Mouse (Mus musculus) ES-Bruce4 (cell line): ENCODE results near the gene Slc25a17. TPM values are rescaled to one million over a fixed set of nuclear protein-coding genes. Genes with fewer than 3 reads are reported as not detected.

Source experiments
- H3K27ac ChIP-seq: 2 replicates; pipeline ENCODE4 v1.5.1; 2012; ENCODE audit warnings: low read length, inconsistent platforms; ENCODE audit not compliant: insufficient read depth
- H3K27me3 ChIP-seq: 2 replicates; pipeline ENCODE4 v1.6.1; 2012; ENCODE audit warnings: mild to moderate bottlenecking, low read length, inconsistent platforms; ENCODE audit not compliant: control insufficient read depth, poor library complexity, insufficient read depth, severe bottlenecking
- H3K36me3 ChIP-seq: 2 replicates; pipeline ENCODE4 v1.6.1; 2012; ENCODE audit warnings: inconsistent platforms, mild to moderate bottlenecking, low read length, moderate library complexity; ENCODE audit not compliant: control insufficient read depth, poor library complexity, insufficient read depth, severe bottlenecking
- H3K4me1 ChIP-seq: one replicate; pipeline ENCODE4 v1.8.1; 2011; ENCODE audit warnings: low read length; ENCODE audit not compliant: control insufficient read depth, insufficient read depth
- H3K4me3 ChIP-seq: 2 replicates; pipeline ENCODE4 v1.5.1; 2011; ENCODE audit warnings: low read depth, mild to moderate bottlenecking, low read length
- H3K9ac ChIP-seq: 2 replicates; pipeline ENCODE4 v1.6.1; 2012; ENCODE audit warnings: low read depth, mild to moderate bottlenecking, inconsistent platforms; ENCODE audit not compliant: poor library complexity, severe bottlenecking
- H3K9me3 ChIP-seq: replicated peaks from 2 replicates; pipeline ENCODE4 v1.6.1; 2012; ENCODE audit warnings: mild to moderate bottlenecking, low read length, inconsistent platforms; ENCODE audit not compliant: control insufficient read depth, poor library complexity, insufficient read depth, severe bottlenecking
- CTCF ChIP-seq: IDR thresholded peaks from one replicate; pipeline ENCODE4 v1.8.1; 2011; ENCODE audit warnings: low read depth, low read length
- EP300 ChIP-seq: IDR thresholded peaks from 2 replicates; pipeline ENCODE4 v1.6.1; 2011; ENCODE audit warnings: low read depth, low read length; ENCODE audit not compliant: insufficient read depth
- POLR2A ChIP-seq: IDR thresholded peaks from one replicate; pipeline ENCODE4 v1.8.1; 2011; ENCODE audit warnings: low read length; ENCODE audit not compliant: insufficient read depth
- polyA plus RNA-seq: library from polyadenylated mRNA; stranded (reverse); fragments of >200 nt; gene quantifications from 2 replicates; pipeline ENCODE4 v1.2.4, GENCODE M21; 2011; ENCODE audit warnings: low read depth; ENCODE audit not compliant: missing spikeins, insufficient read depth, insufficient read length

The Slc25a17 gene
- polyA plus RNA-seq, 1 experiment: 81.8 TPM

GRCm38 (mm10) chr15:81368601-81369000, 8.0 kb upstream of the Slc25a17 start:
- Histone ChIP-seq H3K36me3 (peaks cover 85% of the 10 kb centered on the region), H3K27ac (no peak overlapping the region), H3K27me3 (no peaks in the 10 kb centered on the region), H3K9ac (no peak overlapping the region), H3K9me3 (no peaks in the 10 kb centered on the region), H3K4me3 (no peak overlapping the region), H3K4me1 (no peaks in the 10 kb centered on the region)
- TF ChIP-seq EP300: no peak
- no peak for TF ChIP-seq POLR2A
- no peak for TF ChIP-seq CTCF

GRCm38 (mm10) chr15:81366241-81366640, 5.6 kb upstream of the Slc25a17 start:
- peaks cover 74% of the 10 kb centered on the region for H3K36me3 ChIP-seq
- no peaks in the 10 kb centered on the region for H3K4me1 ChIP-seq

GRCm38 (mm10) chr15:81365246-81365645, 4.6 kb upstream of the Slc25a17 start:
- Histone ChIP-seq H3K9me3 (no peaks in the 10 kb centered on the region), H3K9ac (no peak overlapping the region), H3K36me3 (peaks cover 67% of the 10 kb centered on the region), H3K4me3 (no peak overlapping the region), H3K27me3 (no peaks in the 10 kb centered on the region), H3K27ac (no peak overlapping the region), H3K4me1 (no peaks in the 10 kb centered on the region)
- TF ChIP-seq CTCF (no peak), POLR2A (no peak), EP300 (no peak)

More at GRCm38 (mm10) chr15:81366241-81366640, 5.6 kb upstream of the Slc25a17 start:
- H3K9ac ChIP-seq: no peak overlapping the region
- TF ChIP-seq POLR2A (no peak), CTCF (no peak), EP300 (no peak)
- no peak overlapping the region for H3K4me3 ChIP-seq
- no peaks in the 10 kb centered on the region for H3K27me3 ChIP-seq
- no peak overlapping the region for H3K27ac ChIP-seq
- H3K9me3 ChIP-seq: no peaks in the 10 kb centered on the region

GRCm38 (mm10) chr15:81364271-81364670, 3.7 kb upstream of the Slc25a17 start:
- no peak overlapping the region for H3K27ac ChIP-seq
- no peak overlapping the region for H3K4me3 ChIP-seq
- H3K9me3 ChIP-seq: no peaks in the 10 kb centered on the region
- TF ChIP-seq EP300: no peak
- no peak for TF ChIP-seq POLR2A
- TF ChIP-seq CTCF: no peak
- H3K27me3 ChIP-seq: no peaks in the 10 kb centered on the region
- no peaks in the 10 kb centered on the region for H3K4me1 ChIP-seq
- H3K9ac ChIP-seq: no peak overlapping the region
- H3K36me3 ChIP-seq: peaks cover 59% of the 10 kb centered on the region

- H3K4me1 ChIP-seq: no peaks in the 10 kb centered on the region
- peak overlapping the region; percentile 48; the same call in 1 of the 2 replicates for H3K27ac ChIP-seq
- H3K4me3 ChIP-seq: no peak overlapping the region
- no peak overlapping the region for H3K9ac ChIP-seq
- no peaks in the 10 kb centered on the region for H3K27me3 ChIP-seq
- H3K9me3 ChIP-seq: no peaks in the 10 kb centered on the region
- peaks cover 46% of the 10 kb centered on the region for H3K36me3 ChIP-seq
- TF ChIP-seq EP300 (no peak), CTCF (no peak), POLR2A (no peak)
These were observed 1.9 kb upstream of the Slc25a17 start for GRCm38 (mm10) chr15:81362501-81362900.

- H3K9ac ChIP-seq: peak overlapping the region; percentile 42; the same call in 1 of the 2 replicates
- no peaks in the 10 kb centered on the region for H3K9me3 ChIP-seq
- peaks cover 36% of the 10 kb centered on the region for H3K36me3 ChIP-seq
- H3K4me1 ChIP-seq: no peaks in the 10 kb centered on the region
- H3K4me3 ChIP-seq: no peak overlapping the region
- no peak for TF ChIP-seq POLR2A
- TF ChIP-seq EP300: no peak
- TF ChIP-seq CTCF: no peak
- peak overlapping the region; percentile 22 for H3K27ac ChIP-seq
- H3K27me3 ChIP-seq: no peaks in the 10 kb centered on the region
These were observed 904 bp upstream of the Slc25a17 start for GRCm38 (mm10) chr15:81361417-81362015.
